Mouse (Mus musculus) kidney, adult 2 months (tissue): Measurements from ENCODE around the gene Ptprm.

ENCODE experiments used
- CTCF ChIP-seq: fragments of 200-500 bp; conservative IDR thresholded peaks from 2 replicates; pipeline ENCODE4 v1.5.1; 2011; ENCODE audit warnings: low read depth, mild to moderate bottlenecking, control low read depth, low read length, moderate library complexity, mixed read lengths; ENCODE audit not compliant: insufficient read depth, insufficient read length
- POLR2A ChIP-seq: fragments of 200-500 bp; IDR thresholded peaks from one replicate; pipeline ENCODE4 v1.6.1; 2011; ENCODE audit warnings: low read depth, low read length, control low read depth

DNA sequence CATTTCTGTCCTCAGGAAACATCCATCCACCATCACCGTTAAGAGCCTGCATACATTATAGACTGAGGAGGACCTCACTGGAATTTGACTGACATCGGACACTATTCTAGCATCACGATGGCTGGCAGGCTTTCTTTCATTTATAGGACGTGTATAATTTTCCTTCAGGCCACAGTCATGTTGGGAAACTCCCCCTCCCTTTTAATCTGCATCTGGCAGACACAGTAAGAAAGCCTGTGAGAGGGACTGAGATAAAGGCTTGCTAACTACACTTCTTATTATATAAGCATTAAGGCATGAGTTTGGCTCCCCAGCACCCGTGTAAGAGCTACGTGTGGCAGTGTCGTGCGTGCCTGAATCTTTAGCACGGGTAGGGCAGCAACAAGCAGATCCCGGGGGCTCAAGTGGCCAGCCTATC lies 571.2 kb downstream of the Ptprm start:
- TF ChIP-seq CTCF (no peak), POLR2A (no peak)
